Mouse (Mus musculus): ENCODE measurements around the gene Gtpbp8.

Gene Gtpbp8

GRCm38 (mm10) chr16:44687719-44688420 lies 58.3 kb downstream of the Gtpbp8 start:
- no peak for DNase-seq (ENCODE audit: low read depth, low spot score)
- Histone ChIP-seq H3K27me3 (ENCODE audit: control insufficient read depth, insufficient read depth, low read length, poor library complexity, severe bottlenecking) (no peaks in the 10 kb centered on the region; the same call in 1 of the 2 replicates), H3K36me3 (ENCODE audit: control insufficient read depth, insufficient read depth, low read length, poor library complexity, severe bottlenecking) (no peaks in the 10 kb centered on the region)

- no peak for DNase-seq (ENCODE audit: low read depth, low spot score)
- H3K27me3 ChIP-seq (ENCODE audit: control insufficient read depth, insufficient read depth, low read length, poor library complexity, severe bottlenecking): no peaks in the 10 kb centered on the region; the same call in 1 of the 2 replicates
- no peaks in the 10 kb centered on the region for H3K36me3 ChIP-seq (ENCODE audit: control insufficient read depth, insufficient read depth, low read length, poor library complexity, severe bottlenecking)
Measured at GRCm38 (mm10) chr16:44686991-44687718, 59.0 kb downstream of the Gtpbp8 start.

All from splenic B cell, adult 2 months (primary cell).